Mouse (Mus musculus) monocyte, adult 5-6 weeks (primary cell): ENCODE data around the gene E130309D02Rik. TPM values are rescaled to one million over a fixed set of nuclear protein-coding genes. Genes with fewer than 3 reads are reported as not detected.

Experiments used
- ATAC-seq: fragments of 153-309, 156-312 bp; replicated peaks from 2 replicates; pipeline ENCODE4 v1.8.0; 2017; ENCODE audit warnings: mild to moderate bottlenecking; ENCODE audit not compliant: low TSS enrichment, insufficient number of reproducible peaks, severe bottlenecking, poor library complexity, low FRiP score
- total RNA-seq: library from RNA; stranded (forward); fragments of 200-1000, 200-491, 200-594 nt; gene quantifications from 3 replicates; pipeline ENCODE4 v1.2.3, GENCODE M21; 2017

The E130309D02Rik gene
- total RNA-seq, 1 experiment from 2014 or later, result 7.4 TPM

DNA sequence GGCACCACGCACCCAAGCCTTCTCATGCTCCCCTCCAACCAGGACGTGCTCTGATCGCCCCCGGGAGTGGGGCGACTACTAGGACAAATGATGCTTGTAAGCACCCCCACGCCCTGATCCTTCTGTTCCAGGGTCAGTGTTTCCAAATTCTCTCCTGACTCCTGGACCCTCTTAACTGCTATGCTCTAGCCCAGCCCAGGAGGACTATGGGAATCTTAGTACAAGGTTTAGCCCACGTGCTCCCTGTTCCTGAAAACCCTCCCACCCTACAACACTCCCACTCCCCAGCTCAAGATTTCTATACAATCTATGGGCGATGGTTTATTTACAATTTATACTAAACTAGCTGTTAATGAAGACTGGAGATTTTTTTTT, 341 bp upstream of the E130309D02Rik start:
- no peak for ATAC-seq

GRCm38 (mm10) chr5:143314183-143314729, 904 bp downstream of the E130309D02Rik start:
- no peak for ATAC-seq

DNA sequence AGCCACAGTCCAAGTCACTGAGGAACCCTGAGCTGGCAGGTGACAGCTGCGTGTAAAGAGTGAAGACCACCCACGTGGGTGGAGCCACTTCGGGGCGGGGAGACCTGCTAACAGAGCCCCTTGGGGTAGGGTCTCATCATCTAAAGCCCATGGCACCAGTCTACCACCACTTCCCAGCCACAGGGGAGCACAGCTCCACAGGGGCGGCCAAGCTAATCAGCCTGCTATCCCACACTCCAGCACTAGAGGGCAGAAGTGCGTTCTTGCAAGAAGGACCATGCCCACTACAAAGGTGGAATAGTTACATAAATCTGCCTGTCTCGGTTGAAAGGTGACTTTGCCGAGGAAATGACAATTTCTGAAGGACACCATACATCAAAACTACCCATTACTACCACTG, 3.3 kb downstream of the E130309D02Rik start:
- ATAC-seq, result peak; percentile 77

DNA sequence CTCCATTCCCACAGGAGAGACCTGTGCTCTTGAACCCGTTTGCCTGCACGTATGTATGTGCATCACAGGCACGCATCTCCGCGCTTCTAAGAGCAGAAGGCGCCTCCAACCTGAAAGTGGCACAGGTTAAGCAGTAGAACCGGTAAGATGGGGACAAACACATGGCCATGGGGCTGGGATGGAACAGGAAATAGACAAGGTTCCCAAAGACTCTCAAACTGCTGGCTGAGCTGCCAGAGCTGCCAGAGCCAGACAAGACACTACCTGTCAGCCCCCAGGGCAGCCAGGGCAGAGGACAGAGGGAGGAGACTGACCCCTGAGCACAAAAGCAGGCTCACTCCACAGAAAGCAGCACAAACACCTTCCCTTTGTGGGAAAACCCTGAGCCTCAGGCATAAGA, 5.2 kb downstream of the E130309D02Rik start:
- no peak for ATAC-seq

- ATAC-seq, result no peak
Observed at GRCm38 (mm10) chr5:143308825-143309224, 6.3 kb downstream of the E130309D02Rik start.

GRCm38 (mm10) chr5:143304251-143304650, 10.9 kb downstream of the E130309D02Rik start:
- ATAC-seq, result no peak

DNA sequence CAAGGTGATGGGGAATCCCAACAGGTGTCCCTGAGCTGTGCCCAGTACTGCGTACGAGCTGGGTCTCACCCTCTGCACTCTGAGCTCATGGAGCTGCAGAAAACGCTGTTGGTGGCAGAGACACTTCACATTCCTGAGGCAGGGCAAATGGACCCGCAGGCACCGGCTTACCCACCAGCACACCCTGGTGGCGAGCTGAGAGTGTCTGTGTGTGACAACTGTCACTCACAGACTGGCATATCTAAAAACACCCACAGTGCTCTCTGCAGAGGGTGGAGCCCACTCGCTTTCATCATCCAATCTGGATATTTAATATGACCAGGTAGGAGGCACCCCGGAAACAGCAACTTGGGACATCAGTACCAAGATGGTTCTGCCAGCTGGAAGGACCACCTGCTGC, 13.9 kb downstream of the E130309D02Rik start:
- no peak for ATAC-seq

DNA sequence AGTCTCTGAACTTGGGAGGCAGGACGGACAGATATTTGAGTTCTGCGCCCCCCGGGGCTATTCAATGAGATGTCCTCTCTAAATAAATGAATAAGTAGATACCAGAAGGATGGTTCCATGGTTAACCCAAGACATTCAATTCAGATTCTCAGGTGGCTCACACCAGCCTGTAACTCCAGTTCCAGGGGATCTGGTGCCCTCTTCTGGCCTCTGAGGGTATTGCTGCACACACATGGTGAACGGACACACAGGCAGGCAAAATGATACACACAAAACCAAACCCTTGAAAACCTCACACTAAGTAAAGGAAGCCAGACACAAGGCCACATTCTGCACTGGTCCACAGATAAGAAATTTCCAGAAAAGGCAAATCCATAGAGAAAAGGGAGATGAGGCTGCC, 15.5 kb downstream of the E130309D02Rik start:
- ATAC-seq, result no peak

- ATAC-seq, result no peak
Observed at GRCm38 (mm10) chr5:143298391-143298790, 16.8 kb downstream of the E130309D02Rik start.

DNA sequence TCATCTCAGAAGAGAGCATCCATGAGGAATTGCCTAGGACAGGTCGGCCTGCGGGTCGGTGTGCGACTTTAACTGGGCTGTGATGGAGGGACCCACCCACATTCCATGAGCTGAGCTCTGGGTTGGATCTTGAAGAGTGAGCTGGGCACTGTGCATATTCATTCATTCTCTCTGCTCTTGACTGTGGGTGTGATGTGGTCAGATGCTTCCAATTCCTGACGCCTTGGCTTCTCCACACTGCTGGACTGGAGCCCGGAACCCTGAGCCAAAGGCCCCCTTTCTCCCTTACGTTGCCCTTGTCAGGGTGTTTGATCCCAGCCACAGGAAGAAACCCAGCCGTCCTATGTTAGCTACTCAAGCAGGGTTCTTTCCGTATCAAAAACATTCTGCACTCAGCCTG, 17.2 kb downstream of the E130309D02Rik start:
- ATAC-seq, result no peak

DNA sequence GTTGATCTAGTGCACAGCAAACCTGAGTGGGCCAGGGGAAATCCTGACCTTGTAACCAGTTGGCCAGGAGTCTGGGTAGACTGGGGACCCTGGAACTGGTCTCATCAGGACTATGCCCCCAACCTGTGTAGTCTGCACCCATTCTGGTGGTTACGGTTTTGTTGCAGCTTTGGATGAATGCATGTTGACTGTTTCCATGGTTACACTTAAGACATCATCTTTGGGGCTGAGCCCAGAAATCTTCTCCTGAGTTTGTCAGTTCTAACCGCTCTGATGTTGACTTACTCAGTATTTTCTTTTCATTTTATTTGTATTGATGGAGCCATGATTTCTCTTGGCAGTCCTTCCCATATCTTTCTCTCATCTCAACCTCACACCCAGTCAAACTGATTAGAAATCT, 19.8 kb downstream of the E130309D02Rik start:
- no peak for ATAC-seq

DNA sequence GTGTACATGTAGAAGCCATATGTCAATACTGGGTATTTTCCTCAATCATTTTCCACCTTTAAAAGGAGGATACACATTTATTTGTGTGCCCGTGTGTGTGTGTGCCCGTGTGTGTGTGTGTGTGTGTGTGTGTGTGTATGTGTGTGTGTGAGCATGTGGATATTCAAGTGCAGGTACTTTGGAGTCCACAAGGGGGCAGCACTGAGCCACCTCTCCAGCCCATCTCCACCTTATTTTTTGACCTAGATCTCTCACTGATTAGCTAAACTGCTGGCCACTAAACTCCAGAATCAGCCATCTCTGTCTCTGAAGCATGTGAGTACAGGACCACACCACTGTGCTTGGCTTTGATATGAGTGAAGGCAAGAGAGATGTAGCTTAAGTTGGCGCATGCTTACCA, 20.3 kb downstream of the E130309D02Rik start:
- ATAC-seq, result no peak

DNA sequence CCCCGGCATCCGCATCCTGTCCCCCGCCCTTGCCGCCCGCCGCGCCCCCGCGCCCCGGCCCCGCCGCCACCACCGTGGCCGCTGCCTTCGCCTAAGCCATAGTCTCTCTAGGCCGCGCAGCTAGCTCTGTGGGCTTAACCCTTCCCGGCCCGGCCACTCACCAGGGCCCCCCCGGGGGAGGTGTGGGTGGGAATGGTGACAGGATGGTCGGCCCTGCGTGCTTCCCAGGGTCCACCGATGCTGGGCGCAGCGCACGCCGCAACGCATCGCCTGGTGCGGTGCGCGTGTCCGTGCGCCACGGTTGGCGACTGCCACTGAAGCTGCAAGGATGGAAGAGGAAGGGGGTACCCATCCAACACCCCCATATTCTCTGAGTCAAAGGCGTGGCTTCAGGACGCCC, 21.8 kb downstream of the E130309D02Rik start, which contains the start of gene Zfp853:
Gene Zfp853, minus strand, starts transcription at position 220 of the 400 bp plus-strand sequence.
- no peak for ATAC-seq

GRCm38 (mm10) chr5:143292879-143293278, 22.3 kb downstream of the E130309D02Rik start:
- ATAC-seq, result no peak

- no peak for ATAC-seq
Observed at GRCm38 (mm10) chr5:143289299-143289698, 25.9 kb downstream of the E130309D02Rik start.

GRCm38 (mm10) chr5:143288378-143288911, 26.7 kb downstream of the E130309D02Rik start:
- no peak for ATAC-seq

GRCm38 (mm10) chr5:143287774-143288328, 27.3 kb downstream of the E130309D02Rik start:
- no peak; the same call in 1 of the 2 replicates for ATAC-seq

GRCm38 (mm10) chr5:143284762-143285161, 30.4 kb downstream of the E130309D02Rik start:
- no peak for ATAC-seq

- ATAC-seq, result no peak
Observed at GRCm38 (mm10) chr5:143279247-143279646, 35.9 kb downstream of the E130309D02Rik start.

- no peak for ATAC-seq
Observed at GRCm38 (mm10) chr5:143275761-143276160, 39.4 kb downstream of the E130309D02Rik start.
